Mouse (Mus musculus) right cerebral cortex, postnatal 25 days (tissue): ENCODE results near the gene Cuedc1.

Experiments
- DNase-seq: peaks from one replicate; pipeline ENCODE4 v3.0.0; 2022

Gene Cuedc1

GRCm38 (mm10) chr11:88148638-88149279, 50.9 kb downstream of the Cuedc1 start:
- DNase-seq, result peak; percentile 31

DNA sequence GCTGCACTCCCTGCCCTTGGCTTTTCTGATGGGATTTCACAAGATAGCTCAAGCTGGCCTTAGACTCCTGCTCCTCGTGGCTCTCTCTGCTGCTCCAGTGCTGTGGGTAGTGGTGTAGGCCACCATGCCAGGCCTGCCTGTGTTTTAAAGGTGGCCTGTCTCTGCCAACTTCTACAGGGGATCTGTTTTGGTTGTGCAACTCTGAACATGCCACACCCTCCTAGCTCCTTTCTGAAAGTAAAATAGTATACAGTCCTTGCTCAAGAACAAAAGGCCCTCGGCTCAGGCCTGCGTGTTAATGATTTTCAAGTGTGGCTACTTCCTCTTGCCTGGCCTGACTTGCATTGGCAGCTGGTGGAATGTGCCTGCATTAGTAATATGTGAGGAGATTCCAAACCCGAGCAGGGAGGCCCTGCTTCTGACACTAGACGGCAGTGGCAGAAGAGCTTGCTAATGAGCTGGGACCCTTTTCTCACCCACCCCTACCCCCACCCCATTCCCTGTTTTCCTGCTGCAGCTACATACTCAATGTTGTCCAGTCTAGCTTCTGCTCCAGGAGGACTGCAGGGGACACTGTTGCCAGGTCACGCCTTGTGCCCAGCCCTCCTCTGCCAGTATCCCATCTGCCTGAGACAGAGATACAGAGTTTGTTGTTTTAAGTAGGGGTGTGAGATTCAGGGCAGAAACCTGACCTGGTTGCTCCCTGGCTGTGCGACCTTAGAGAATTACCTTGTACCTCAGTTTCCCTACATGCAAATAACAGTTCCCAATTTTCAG, 53.7 kb downstream of the Cuedc1 start:
- no peak for DNase-seq

DNA sequence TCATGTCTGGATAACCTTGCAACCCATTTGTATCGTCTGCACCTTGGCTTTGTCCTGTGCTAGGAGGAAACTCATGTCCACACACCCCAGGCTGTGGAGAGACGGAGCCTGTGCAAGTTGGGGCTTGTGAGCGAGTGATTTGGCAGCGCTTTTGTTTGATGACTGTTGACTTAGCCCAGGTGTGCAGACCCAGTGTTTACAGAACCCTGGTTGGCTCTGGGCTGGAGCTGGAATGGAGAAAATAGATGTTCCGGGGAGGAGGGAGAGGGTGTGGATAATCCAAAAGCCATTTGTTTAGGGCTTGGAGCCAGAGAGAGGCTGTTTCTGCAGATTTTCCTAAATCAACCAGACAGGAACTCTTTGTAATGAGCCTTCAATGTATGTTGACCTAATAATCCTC, 56.0 kb downstream of the Cuedc1 start:
- DNase-seq, result no peak

DNA sequence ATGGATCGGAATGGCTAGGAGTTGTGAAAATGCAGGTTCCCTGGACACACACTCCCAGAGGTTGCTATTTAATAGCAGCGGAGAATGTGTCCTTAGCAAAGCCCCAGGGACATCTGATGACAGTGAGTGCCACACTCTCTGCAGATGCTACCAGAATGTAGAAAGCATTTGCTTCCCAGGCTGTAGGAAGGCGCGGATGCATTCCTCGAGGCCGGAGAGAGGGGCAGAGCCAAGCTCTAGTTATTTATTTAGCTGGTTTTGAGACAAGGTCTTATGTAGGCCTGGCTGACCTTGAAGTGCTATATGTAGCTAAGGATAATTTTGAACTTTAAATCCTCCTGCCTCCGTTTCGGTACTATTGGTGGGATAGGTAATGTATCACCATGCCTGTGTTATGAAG, 56.6 kb downstream of the Cuedc1 start:
- DNase-seq, result no peak

GRCm38 (mm10) chr11:88155451-88155850, 57.6 kb downstream of the Cuedc1 start:
- peak; percentile 25 for DNase-seq

- no peak for DNase-seq
Observed at GRCm38 (mm10) chr11:88155998-88156397, 58.1 kb downstream of the Cuedc1 start.

DNA sequence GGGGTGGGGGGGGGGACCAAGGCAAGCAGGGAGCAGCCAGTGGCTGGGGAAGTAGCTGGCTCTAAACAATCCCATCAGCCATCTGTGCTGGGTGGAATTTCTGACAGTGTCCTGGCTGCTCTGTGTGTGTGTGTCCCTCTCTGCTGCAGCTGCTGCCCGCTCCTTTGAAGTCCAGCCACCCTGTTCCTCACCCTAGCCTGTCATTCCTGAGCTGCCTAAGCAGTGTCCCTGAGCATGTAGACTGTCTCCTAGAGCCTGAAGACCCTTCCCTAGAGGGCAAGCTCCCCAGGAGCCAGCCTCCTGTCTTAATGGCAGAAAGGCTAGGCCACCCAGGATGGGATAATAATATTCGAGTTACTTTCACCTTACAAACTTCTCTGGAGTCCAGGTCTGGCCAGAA, 58.5 kb downstream of the Cuedc1 start:
- DNase-seq, result no peak

- no peak for DNase-seq
Observed at GRCm38 (mm10) chr11:88158842-88159246, 61.0 kb downstream of the Cuedc1 start.

DNA sequence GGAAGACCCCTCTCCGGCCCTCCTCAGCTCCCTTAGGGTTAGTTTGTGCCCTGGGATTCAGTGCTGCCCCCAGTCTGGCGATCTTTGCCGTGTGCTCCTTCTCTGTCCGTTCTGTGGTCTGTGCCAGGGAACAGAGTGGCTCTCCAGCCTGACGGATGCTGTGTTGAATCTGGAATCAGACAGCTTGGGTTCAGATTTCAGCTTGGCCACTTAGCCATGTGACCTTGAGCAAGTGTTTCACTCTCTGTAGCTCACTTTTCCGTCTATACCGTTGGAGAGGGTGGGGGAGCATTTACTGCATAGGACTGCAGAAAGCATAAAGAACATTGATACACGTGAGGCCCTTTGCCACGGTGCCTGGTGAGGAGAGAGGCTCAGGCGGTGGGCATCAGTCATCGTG, 61.5 kb downstream of the Cuedc1 start:
- DNase-seq, result no peak

DNA sequence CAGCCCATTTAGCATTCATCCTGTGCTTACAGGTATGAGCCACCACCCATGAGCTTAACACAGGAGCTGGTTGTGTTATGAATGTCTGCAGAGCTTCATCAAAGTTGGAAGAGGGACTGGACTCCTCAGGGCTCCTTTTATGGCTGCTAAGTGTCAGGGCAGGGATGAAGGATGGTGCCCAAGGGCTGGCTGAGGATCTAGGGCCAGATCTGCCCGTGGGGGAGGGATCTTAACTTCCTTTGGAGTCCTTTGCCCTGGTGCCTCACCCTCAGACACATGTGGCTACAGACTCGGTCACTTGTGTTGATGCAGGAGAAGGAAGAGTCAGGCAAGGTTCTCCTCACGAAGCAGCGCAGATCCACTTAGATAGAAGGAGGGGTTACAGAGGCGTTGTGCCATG, 62.5 kb downstream of the Cuedc1 start:
- no peak for DNase-seq

- DNase-seq, result no peak
Observed at GRCm38 (mm10) chr11:88161051-88161581, 63.3 kb downstream of the Cuedc1 start.

DNA sequence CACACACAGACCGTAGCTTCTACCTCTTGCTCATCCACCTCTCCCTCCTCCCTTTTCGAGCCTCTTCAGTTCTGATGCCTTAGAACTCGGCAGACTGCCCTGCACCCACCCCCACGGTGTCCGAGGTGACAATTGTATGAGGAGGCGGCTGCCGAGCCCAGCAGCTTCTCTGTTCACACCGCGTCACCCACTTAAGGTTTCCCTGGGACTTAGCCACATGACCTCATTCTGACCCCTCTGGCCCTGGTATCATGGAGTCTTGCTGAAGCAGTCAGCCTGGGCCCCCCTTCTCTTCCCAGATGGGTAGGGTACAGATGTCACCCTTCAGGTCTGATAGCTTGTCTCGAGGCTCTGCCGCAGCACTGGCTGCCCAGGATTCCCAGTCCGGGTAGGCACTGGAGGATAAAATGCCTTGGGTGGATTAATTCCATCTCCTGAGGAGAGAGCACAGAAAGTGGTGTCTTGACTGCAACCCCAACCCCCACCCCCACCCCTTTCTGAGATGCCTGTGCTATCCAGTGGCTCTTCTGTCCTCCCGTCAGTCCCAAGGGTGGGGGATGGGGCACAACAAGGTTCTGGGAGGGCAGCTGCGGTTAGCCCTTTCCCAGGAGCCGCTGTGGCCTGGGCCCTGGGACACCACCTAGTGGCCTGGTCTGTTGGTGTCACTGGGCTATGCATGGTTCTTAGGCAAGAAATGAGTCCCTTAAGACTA, 63.9 kb downstream of the Cuedc1 start:
- peak; percentile 75 for DNase-seq

- no peak for DNase-seq
Observed at GRCm38 (mm10) chr11:88162740-88163139, 64.9 kb downstream of the Cuedc1 start.

GRCm38 (mm10) chr11:88164213-88164723, 66.4 kb downstream of the Cuedc1 start:
- no peak for DNase-seq

DNA sequence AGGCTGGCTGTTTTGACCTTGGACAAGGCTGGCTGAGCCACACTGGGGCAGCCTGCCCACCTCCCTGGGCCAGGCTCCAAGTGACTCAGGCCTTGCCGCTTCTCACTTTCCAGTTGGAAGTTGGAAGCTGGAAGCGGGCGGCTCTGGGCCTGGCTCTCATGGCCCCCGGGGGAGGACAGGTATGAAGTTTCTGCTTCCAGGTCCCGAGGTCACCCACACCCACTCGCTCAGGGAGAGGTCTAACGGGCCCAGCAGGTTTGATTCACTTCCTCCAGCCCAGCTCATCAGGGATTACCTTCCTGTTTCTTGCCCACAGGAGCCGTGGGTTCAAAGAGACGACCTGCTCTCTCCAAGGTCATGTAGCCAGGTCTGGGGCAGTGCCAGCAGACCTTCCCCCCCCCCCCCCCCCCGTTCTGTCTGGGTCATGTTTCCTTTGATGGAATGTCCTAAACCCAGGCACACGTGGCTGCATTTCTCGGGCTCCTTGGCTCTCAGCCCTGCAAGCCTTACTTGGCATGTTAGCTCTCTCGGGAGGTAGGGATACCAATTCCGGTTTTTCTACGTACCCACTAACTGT, 67.0 kb downstream of the Cuedc1 start:
- DNase-seq, result no peak

DNA sequence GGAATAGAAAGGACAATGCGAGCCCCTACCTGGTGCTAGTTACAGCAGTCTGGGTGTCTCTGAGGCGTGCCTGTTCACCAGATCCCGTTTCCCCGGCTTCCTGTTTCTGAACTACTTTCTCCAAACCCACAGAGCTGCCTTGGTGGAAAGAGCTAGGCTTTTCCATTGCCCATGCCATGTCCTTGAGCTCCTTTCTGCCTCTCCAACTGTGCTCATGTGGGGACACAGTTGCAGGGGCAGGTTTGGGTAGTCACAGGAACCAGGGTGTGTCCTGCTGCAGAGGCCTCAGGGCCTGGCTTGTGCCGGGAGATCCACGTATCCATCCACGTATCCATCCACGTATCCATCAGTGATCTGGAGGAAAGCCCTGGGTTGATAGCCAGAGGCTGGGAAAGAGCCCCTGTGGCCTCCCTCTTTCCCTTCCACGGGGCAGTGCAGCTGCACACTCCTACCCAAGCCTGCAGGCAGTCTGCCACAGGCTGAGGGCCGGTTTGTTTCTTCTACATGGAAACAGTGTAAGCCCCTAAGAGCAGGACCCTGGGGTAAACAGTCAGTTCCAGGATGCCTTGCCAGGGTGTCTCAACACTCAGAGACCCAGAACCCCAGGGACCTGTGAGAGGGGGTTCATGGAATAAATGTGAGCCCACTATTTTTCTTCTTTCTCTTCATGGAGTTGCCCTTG, 68.0 kb downstream of the Cuedc1 start:
- DNase-seq, result no peak

DNA sequence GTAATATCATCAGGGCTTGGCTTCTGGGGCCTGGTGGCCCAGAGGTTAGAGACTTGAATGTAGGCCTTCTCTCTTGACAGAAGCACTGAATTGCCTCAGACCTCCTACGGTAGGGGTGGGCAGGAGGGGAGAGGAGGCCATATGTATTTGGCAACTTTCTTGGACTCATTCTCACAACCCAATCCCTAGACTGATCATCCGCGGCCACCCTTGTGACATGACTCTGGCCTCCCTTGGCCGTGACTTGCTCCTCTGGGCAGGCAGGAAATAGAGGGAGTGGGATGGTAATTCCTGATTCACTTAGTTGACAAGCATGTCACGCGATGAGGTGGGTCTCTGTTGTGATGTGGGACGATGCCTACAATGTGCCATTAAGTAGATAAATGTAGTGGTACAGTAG, 68.6 kb downstream of the Cuedc1 start:
- DNase-seq, result no peak

DNA sequence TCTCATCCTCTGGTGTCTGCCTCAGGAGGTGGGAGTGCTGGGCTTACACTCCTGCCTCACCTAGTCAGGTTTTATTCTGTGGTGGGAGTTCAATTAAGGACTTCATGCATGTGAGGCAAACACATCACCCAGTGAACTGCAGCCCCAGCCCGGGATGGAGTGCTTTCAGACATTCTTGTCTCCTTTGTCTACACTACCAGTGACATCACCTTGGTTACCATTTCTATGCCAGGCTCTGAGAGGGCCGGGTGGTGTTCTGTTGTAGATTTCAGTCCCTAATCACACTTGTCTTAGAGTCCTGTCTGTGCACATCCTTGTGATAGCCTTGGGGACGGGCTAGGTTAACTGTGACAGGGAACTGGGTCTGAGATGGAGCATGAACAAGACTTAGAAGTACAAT, 70.8 kb downstream of the Cuedc1 start:
- DNase-seq, result no peak

- DNase-seq, result no peak
Observed at GRCm38 (mm10) chr11:88169531-88170040, 71.7 kb downstream of the Cuedc1 start.

- no peak for DNase-seq
Observed at GRCm38 (mm10) chr11:88170606-88171005, 72.7 kb downstream of the Cuedc1 start.

GRCm38 (mm10) chr11:88171876-88172442, 74.1 kb downstream of the Cuedc1 start:
- no peak for DNase-seq
